Mouse (Mus musculus) hematopoietic stem cell, adult 5-6 weeks (primary cell): ENCODE results near the gene Vmn1r86. TPM values are rescaled to one million over a fixed set of nuclear protein-coding genes. Genes with fewer than 3 reads are reported as not detected.

Source experiments
- ATAC-seq, 2 experiments: fragments of 125-278 bp in 1 of 2; replicated peaks in 1 of 2; 2 replicates each; pipeline ENCODE4 v1.8.0; 2016 to 2017; ENCODE audit warnings: inconsistent platforms in 2 of 2, mild to moderate bottlenecking in 2 of 2, moderate number of reproducible peaks in 2 of 2, low read depth in 1 of 2, moderate TSS enrichment in 1 of 2; ENCODE audit not compliant: low FRiP score in 2 of 2, poor library complexity in 2 of 2, severe bottlenecking in 2 of 2, insufficient read depth in 1 of 2, low TSS enrichment in 1 of 2
- total RNA-seq: library from RNA; stranded (forward); fragments of 172-1452, 232-1000 nt; gene quantifications from 2 replicates; pipeline ENCODE4 v1.2.3, GENCODE M21; 2017

Vmn1r86 gene
- total RNA-seq, result not detected in 2 replicates

DNA sequence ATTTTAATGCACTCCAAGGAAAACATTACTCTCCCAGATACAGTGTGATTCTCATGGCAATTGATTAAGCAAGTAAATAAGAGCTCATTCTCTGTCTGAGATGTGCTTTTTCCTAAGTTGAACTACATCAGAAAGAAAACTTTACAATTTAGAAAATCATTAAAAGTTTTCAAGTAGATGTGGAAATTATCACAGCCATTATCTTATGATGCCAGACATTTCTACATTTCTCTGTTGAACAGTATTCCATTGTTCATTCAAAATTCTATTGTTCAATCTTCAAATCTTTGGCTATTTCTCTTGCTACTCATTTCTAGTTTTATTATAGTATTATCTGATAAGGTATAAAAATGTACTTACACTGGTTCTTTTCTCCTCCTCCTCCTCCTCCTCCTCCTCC is at the start of gene Vmn1r86:
Gene Vmn1r86 (minus strand): TSS at position 101 of the 400 bp plus-strand sequence.
- ATAC-seq, result no peak

DNA sequence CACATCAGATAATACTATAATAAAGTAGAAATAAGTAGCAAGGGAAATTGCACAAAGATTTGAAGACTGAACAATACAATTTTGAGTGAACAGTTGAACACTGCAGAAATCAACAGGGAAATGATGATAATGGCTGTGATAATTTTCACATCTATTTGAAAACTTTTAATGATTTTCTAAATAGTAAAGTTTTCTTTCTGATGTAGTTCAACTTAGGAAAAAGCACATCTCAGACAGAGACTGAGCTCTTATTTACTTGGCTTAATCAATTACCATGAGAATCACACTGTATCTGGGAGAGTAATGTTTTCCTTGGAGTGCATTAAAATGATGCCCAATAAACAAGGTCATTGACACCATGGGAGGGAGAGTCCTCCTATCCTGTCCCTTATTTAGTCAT is 39.6 kb upstream of the Vmn1r86 start, which contains the start of gene Vmn1r88:
Gene Vmn1r88 (plus strand): TSS at position 301 of the 400 bp plus-strand sequence.
- no peak for ATAC-seq

DNA sequence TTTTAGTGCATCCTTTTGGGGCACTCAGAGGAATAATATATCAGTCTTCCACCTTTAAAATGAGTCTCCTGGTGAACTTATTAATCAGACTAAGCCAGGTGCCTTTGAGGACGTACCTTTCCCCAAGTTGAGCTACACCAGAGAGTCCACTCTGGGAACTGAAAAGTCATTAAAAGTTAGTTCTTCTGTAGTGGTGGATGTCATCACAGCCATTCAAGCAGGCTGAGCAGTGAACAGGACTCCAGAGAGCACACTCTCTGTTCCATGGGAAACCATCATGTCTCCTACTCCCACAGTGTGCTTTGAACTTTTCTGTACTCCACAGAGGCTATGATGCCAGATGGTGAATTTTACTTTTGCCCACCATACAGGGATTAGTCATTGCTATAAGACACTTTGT is 20.3 kb upstream of the Vmn1r86 start, which contains the start of gene Vmn1r87:
Gene Vmn1r87 (minus strand): TSS at position 101 of the 400 bp plus-strand sequence.
- no peak for ATAC-seq

DNA sequence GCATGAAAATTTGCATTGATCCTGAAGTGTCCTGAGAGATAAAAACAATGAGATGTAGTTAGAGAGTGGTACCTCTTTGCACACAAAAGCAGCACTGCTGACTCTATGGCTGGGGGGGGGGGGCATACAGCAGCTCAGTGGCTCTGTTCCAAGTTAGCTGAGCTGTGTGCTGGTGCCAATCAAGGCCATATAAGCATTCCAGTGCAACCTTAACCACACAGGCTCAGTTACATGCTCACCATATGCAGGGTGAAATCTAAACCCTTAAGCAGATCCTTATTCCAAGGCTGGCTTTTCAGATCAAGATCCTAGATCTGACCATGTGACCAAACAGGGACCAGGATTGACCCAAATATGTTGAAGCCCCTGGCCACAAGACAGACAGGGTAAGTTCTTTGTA is 17.6 kb upstream of the Vmn1r86 start:
- no peak for ATAC-seq

DNA sequence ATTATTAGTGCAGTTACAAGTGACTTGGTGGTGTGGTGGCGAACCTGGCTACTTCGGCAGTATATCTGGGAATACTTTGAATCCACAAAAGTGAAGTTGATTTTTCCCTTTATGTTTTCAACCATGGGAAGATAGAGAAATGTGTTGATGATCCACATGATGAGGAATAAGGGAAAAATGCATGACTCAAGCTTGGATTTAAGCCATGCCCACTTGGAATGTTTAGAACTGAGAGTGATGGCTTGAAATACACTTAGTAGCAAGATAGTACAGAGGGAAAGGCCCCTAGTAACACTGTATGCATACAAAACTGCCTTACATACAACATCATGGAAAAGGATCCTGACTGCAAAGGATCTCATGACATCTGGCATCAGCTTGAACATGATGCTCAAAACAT is 12.1 kb upstream of the Vmn1r86 start:
- no peak for ATAC-seq

DNA sequence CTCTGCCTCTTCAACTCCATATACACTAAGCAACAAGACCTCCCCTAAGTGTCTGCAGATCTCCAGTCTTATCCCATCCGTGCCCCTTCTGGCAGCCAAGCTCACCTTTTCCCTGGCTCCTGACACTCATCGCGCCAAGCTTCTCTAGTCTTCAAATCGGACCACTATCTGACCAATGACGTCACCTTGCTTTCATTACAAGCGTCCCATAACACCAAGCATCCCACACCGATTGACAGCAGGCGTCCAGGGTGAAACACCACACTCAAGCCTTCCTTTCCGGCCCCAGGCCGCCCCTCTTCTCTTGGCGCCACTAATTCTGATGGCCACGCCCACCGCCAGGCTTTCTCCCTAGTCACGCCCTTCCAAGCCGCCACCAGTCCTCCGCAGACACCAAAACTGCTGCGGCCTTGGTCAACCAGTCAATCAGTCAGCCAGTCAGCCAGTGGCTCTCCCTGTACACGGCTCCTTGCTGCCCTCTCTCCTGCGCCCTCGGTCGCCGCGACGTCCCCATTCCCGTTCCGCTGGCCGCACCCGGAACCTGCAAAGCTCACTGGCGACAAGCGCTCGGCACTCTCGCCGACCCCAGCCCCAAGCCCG is 3.9 kb upstream of the Vmn1r86 start:
- peak; percentile 92 to 96 for ATAC-seq

DNA sequence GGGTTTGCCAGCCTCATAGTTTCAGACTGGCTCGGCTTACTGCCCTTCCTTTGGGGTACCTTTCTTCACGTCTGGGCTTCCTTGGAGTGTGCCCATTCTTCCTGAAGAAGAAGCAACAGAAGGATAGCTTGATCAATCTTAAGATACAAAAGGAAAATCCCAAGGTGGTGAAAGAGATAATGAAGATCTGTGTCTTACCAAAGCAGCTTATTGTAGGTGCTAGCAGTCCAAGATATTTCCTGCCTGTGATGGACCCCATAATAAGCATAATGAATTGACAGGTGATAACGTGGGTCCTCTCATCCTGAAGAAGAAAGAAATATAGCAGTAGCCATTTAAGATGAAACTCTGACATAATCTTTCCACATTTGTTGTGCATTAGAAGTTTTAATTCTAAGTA is 24.6 kb downstream of the Vmn1r86 start, which contains the start of gene Vmn1r85:
Gene Vmn1r85 (minus strand): TSS at position 101 of the 400 bp plus-strand sequence.
- ATAC-seq, result no peak

DNA sequence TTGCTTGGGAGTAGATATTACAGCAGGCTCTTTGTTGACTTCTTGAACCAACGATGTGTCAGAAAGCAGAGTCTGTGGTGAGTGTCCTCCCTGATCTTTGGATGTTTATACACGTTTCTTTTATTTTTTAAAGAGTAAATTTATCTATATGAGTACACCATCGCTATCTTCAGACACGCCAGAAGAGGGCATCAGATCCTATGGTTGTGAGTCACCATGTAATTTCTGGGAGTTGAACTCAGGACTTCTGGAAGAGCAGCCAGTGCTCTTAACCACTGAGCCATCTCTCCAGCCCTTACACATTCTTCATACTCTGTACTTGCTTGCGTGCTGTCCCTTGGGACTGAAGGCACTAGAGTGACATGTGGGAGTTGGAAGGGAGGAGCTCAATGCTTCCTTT is 47.4 kb downstream of the Vmn1r86 start:
- no peak for ATAC-seq

DNA sequence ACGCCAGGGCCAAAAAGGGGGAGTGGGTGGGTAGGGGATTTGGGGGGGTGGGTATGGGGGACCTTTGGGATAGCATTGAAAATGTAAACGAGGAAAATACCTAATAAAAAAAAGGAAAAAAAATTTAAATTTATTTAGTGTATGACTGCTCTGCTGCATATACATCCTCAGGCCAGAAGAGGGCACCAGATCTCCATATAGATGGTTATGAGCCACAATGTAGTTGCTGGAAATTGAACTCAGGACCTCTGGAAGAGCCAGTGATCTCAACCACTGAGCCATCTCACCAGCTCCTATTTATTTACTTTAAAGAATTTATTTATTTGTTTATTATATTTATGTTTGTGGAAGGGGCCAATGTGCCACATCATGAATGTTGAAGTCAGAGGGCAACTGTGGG is 56.3 kb downstream of the Vmn1r86 start:
- 0 out of 4 replicates have a peak, but pooled peaks of 1 of the 2 experiments have one; percentile 32 for ATAC-seq

DNA sequence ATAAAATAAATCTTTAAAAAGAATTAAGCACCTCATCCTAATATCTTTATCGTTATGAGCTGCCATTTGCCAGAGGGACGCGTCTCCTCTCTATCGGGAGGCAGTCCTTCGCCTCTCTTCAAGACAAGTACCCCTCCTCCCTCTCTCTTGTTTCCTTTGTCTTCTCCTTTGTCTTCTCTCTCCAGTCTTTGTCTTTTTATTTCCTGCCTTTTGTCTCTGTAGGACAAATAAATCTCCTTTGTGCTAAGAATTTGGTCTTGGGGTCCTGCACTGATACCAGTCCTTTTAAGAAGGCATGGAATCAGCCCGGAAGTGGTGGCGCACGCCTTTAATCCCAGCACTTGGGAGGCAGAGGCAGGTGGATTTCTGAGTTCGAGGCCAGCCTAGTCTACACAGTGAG is 60.2 kb downstream of the Vmn1r86 start:
- ATAC-seq, result no peak

DNA sequence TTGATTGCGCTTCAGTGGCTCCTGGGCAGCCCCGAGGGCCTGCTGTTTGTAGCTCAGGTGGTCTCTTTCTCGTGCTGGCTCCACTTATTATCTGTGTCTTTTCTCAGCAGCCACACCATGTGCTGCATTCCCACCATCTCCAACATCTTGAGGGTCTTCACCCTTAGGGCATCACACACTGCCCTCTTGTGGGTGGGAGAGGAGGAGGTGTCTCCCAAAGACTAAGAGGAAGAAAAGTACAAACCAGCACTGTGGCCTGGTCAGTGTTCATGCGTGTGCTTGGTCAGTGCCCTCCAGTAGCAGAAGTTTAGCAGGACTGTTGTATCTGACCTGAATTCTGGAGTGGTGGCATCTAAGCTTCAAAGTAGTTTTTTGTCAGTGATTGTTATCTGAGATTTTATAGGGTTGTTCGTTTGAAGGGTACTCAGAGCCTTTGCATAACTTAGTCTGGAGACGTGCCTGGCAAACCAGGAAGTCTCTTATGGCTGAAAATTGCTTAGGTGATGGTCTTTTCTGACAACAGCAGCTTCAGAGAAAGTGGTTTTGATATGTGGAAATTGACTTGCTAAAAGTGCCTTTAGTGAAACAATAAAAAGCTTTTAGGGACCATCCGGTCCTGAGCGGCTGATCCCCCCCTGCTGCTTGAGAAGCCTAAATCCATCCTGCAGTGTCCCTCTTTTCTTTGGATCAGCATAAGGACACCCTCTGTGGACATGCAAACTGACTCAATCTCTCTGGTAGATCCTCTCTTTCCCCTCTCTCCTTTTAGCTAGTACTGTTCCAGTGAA is 62.6 kb downstream of the Vmn1r86 start:
- ATAC-seq, result no peak

DNA sequence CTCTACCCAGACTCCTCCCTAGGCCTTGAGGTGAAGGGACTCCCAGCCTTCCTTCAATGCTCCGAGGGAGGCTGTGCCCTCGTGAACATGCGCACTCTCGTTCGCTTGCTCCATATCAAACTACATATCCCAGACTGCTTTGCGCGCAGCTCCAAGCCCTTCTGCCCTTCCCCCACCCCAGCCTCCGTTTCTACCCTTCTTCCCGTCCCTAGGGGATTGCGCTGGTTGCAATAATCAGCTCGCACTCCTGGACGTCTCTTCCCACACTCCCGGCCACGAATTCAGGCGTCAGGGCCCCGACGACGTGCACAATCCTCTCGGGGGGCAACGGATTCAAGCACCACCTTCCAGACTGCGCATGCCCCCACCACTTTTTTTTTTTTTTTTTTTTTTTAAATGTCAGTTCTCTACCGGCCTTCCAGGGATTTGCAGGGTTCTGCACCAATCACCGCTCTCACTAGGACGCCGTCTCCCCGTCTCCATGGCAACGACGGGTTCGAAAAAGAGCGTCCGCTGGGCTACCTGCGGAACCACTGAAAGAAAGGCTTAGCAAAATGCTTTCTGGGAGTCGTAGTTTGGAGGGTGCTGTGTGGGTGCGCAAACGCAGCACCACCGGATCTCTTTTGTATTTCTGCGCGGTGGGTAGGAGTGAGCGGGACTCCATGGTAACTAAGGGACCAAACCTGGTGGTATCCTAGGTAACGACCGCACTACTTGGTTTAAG is 65.3 kb downstream of the Vmn1r86 start, which contains the start of gene Mzf1:
Gene Mzf1 (minus strand): TSS at position 478 of the 724 bp plus-strand sequence.
- ATAC-seq, result peak; percentile 88 to 94

DNA sequence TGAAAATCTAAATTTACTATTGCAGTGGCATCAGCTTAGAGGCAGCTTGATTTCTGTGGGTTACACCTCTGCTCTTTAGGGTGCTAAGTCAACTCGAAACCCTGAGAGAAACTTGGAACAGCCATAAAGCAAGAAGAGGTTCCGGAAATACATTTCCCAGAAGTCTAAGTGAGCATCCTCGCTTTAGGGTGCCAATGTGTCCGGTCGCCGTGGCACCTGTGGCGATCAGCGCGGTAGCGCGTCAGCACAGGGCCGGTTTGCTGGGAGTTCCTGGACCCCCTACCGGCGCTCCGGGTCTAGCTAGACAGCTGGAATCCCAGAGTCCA is 65.8 kb downstream of the Vmn1r86 start:
- no peak; a peak in 1 of 4 replicates for ATAC-seq

DNA sequence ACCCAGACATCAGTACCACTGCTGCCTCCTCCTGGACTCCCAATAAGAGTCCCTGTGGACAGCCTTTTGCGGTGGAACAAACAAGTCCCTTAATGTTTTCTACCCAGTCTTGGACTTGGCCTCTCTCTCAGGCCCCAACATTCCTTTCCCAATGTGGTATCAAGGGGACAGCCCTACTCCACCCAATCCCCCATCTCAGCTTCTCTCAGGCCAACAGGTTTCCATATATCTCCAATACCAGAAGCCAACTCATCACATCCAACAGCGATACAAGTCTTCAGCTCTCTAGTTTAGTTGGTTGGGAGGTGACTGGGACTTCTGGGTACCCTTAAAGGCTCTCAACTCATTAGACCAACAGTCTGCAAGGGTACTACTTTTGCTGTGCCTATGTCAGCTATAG is 66.2 kb downstream of the Vmn1r86 start:
- no peak for ATAC-seq

DNA sequence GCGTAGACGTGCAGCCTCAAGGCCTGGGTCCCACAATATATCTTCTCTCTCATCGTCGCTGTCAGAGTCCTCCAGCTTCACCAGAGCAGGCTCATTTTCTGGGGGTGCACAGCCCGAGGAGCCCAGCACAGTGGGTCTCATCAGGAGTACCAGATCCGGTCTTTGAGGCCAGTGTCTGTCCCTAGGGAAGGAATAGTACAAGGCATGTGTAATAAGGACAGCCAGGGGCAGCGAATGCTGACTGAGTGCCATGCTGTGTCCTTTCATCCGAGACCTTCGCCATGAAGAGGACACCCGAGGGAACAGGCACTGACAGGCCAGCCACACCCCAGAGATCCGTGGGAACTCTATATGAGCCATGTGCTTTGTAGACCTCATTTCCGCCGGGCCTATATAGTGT is 66.7 kb downstream of the Vmn1r86 start:
- no peak for ATAC-seq
